Mouse (Mus musculus) heart, adult 2 months (tissue): ENCODE data around the gene Hipk2. TPM values are rescaled to one million over a fixed set of nuclear protein-coding genes. Genes with fewer than 3 reads are reported as not detected.

Source experiments
- DNase-seq, 2 experiments: peaks; one replicate each; pipeline ENCODE4 v3.0.0; 2021
- H3K27ac ChIP-seq: fragments of 200-600 bp; 2 replicates; pipeline ENCODE4 v1.8.1; 2022
- H3K27me3 ChIP-seq: fragments of 200-500 bp; 2 replicates; pipeline ENCODE4 v1.6.1; 2012; ENCODE audit warnings: mild to moderate bottlenecking, low read length, inconsistent platforms, mixed read lengths; ENCODE audit not compliant: control insufficient read depth, insufficient read depth
- H3K36me3 ChIP-seq: fragments of 200-500 bp; 2 replicates; pipeline ENCODE4 v1.6.1; 2012; ENCODE audit warnings: low read length, inconsistent platforms; ENCODE audit not compliant: control insufficient read depth, insufficient read depth
- H3K4me1 ChIP-seq: fragments of 200-500 bp; 2 replicates; pipeline ENCODE4 v1.6.1; 2011; ENCODE audit warnings: low read length; ENCODE audit not compliant: control insufficient read depth, insufficient read depth
- H3K4me3 ChIP-seq: fragments of 200-600 bp; 2 replicates; pipeline ENCODE4 v1.8.1; 2022
- H3K79me2 ChIP-seq: fragments of 200-500 bp; replicated peaks from 2 replicates; pipeline ENCODE4 v1.6.1; 2012; ENCODE audit warnings: mild to moderate bottlenecking, inconsistent platforms, low read length, moderate library complexity, mixed read lengths; ENCODE audit not compliant: control insufficient read depth, insufficient read depth
- H3K9ac ChIP-seq: fragments of 200-500 bp; 2 replicates; pipeline ENCODE4 v1.6.1; 2012; ENCODE audit warnings: low read depth, mild to moderate bottlenecking, control low read depth, inconsistent platforms, low read length, mixed read lengths
- CTCF ChIP-seq: fragments of 200-600 bp; IDR thresholded peaks from 2 replicates; pipeline ENCODE4 v1.8.1; 2022; ENCODE audit warnings: antibody characterized with exemption, mild to moderate bottlenecking, moderate library complexity
- EP300 ChIP-seq: fragments of 200-500 bp; IDR thresholded peaks from 2 replicates; pipeline ENCODE4 v1.6.1; 2011; ENCODE audit warnings: low read depth, low read length, control low read depth; ENCODE audit not compliant: insufficient read depth
- POLR2A ChIP-seq: fragments of 200-500 bp; IDR thresholded peaks from 2 replicates; pipeline ENCODE4 v1.6.1; 2011; ENCODE audit warnings: mild to moderate bottlenecking, low read depth, low read length, control low read depth; ENCODE audit not compliant: insufficient read depth
- WGBS: fragments of 180-500 bp; shearing (Covaris S2); methylation state at CpG from one replicate; pipeline ENCODE4 v1.1.7; 2018; 5-methylcytosine and 5-hydroxymethylcytosine counted together
- intact Hi-C: fragments of 180-260 bp; cut with DNase I; formaldehyde crosslinking; loops from one replicate; pipeline ENCODE4 v1.15.1; 2025
- polyA plus RNA-seq: library from polyadenylated mRNA; depleted of rRNA; stranded (reverse); fragments of >200 nt; gene quantifications from 2 replicates; pipeline ENCODE4 v1.2.3, GENCODE M21; 2012
- total RNA-seq, 2 experiments: library from RNA; stranded (reverse); gene quantifications; 2 replicates each; pipeline ENCODE4 v1.2.3; 2021

Gene Hipk2
- total and polyA plus RNA-seq, 3 experiments, result 35.9 to 98.5 (median 91.0) TPM

DNA sequence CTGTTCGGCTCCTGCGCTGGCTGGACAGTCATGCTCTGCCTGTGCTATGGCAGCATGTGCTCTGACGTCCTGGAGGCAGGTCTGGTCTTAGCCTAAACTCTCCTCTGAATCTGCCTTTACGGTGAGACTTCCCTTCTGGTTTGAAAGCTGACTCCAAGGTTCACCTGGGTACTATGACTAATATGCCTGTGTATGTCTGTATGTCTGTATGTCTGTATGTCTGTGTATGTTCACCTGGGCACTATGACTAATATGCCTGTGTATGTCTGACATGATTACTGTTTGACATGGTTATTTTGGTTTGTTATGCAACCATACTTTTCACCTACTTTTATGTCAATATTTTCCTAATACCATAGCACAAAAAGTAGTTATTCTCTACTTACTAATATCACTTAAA, 52.8 kb downstream of the Hipk2 start:
- H3K4me1 ChIP-seq, result peaks cover 2% of the 10 kb centered on the region
- H3K9ac ChIP-seq, result no peak overlapping the region
- no peak overlapping the region for H3K27ac ChIP-seq
- DNase-seq, result no peak
- TF ChIP-seq EP300, result no peak
- no peak for TF ChIP-seq CTCF
- no peak for TF ChIP-seq POLR2A
- no peaks in the 10 kb centered on the region for H3K27me3 ChIP-seq
- 93% methylated on average over 4 of the region's 4 CpGs for WGBS
- H3K36me3 ChIP-seq, result peaks cover 5% of the 10 kb centered on the region
- no peaks in the 10 kb centered on the region; the same call in none of the 2 replicates for H3K79me2 ChIP-seq
- H3K4me3 ChIP-seq, result no peak overlapping the region
- intact Hi-C loops, result no loop called here

DNA sequence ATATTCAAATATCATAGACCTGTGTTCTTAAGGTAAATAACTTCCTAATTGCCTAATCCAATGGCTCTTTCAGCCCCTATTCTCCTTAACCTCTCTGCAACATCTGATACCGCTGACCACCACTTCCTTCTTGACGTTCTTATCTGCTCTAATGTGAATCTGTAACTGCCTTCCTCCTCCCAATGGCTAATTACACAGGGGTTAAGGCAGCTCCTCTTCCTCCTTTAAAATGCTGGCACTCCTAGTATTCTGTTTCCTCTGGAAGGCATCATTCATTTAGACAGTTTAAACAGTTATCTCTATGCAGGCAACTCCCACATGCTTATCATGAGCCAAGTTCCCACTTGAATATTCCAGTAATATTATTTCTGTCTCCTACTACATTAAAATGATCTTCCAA, 54.3 kb downstream of the Hipk2 start:
- WGBS, result 28% methylated on average over 2 of the region's 2 CpGs
- Histone ChIP-seq H3K9ac (no peak overlapping the region), H3K36me3 (peaks cover 11% of the 10 kb centered on the region), H3K4me1 (peaks cover 2% of the 10 kb centered on the region), H3K27ac (no peak overlapping the region), H3K27me3 (no peaks in the 10 kb centered on the region), H3K4me3 (no peak overlapping the region), H3K79me2 (no peaks in the 10 kb centered on the region; the same call in none of the 2 replicates)
- no peak for DNase-seq
- TF ChIP-seq POLR2A (no peak), EP300 (no peak), CTCF (no peak)
- intact Hi-C loops, result no loop called here

GRCm38 (mm10) chr6:38820862-38821261, 55.1 kb downstream of the Hipk2 start:
- Histone ChIP-seq H3K27ac (no peak overlapping the region), H3K79me2 (no peaks in the 10 kb centered on the region; the same call in none of the 2 replicates), H3K4me3 (no peak overlapping the region), H3K4me1 (peaks cover 4% of the 10 kb centered on the region), H3K27me3 (no peaks in the 10 kb centered on the region), H3K9ac (no peak overlapping the region), H3K36me3 (peaks cover 11% of the 10 kb centered on the region)
- TF ChIP-seq POLR2A, result no peak
- TF ChIP-seq EP300, result no peak
- no peak for TF ChIP-seq CTCF
- DNase-seq, result no peak
- WGBS, result 100% methylated on average over 1 of the region's 1 CpGs
- intact Hi-C loops, result no loop called here

DNA sequence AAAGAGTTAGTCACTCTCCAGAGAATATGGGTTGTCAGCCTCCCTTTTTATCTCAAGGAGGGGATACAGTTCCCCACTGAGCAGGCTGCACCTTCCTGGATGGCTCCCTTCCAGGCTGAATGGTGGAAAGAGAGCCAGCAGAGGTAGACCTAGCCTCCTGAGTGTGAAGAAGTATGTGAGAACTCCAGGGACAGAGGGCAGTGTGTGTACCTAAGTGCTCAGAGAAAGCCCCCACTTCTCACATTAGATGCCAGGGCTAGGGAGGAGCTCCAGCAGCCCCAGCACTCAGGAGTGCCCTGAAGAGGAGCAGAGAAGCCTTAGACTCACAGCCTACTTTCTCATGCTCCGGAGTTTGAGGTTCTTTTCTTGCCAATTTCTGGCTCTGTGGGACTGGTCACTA, 59.7 kb downstream of the Hipk2 start:
- TF ChIP-seq CTCF, result no peak
- TF ChIP-seq POLR2A, result no peak
- no peak for TF ChIP-seq EP300
- no peak overlapping the region for H3K27ac ChIP-seq
- no peaks in the 10 kb centered on the region for H3K79me2 ChIP-seq
- H3K4me1 ChIP-seq, result peaks cover 6% of the 10 kb centered on the region; the same call in 1 of the 2 replicates
- H3K27me3 ChIP-seq, result no peaks in the 10 kb centered on the region
- H3K36me3 ChIP-seq, result peaks cover 6% of the 10 kb centered on the region
- no peak overlapping the region for H3K4me3 ChIP-seq
- intact Hi-C loops, result no loop called here
- DNase-seq, result no peak
- H3K9ac ChIP-seq, result no peak overlapping the region
- 74% methylated on average over 1 of the region's 1 CpGs for WGBS

DNA sequence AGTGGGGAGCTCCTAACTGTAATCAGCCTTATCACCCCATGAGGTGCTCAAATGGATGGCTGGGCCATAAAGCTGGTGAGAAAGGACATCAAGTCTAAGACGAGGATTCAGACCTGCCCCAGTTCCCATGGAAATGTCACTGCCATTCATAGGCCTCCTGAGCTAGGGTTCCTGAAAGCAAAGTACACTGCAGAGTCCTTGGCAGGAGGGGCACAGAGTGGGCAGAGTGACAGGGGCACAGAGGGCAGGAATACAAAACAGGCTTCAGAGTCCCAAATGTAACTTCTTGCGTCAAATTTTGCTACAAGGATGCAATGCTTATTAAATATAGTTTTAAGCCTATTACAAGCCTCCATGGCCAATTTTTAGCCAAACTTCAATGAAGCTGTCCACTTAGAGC, 60.4 kb downstream of the Hipk2 start:
- peaks cover 6% of the 10 kb centered on the region for H3K36me3 ChIP-seq
- peak overlapping the region; percentile 15; the same call in 1 of the 2 replicates for H3K27ac ChIP-seq
- no peaks in the 10 kb centered on the region for H3K27me3 ChIP-seq
- H3K79me2 ChIP-seq, result no peaks in the 10 kb centered on the region
- no peak overlapping the region for H3K4me3 ChIP-seq
- WGBS, result 84% methylated on average over 2 of the region's 2 CpGs
- DNase-seq, result no peak
- no peak overlapping the region for H3K9ac ChIP-seq
- TF ChIP-seq POLR2A (no peak), EP300 (no peak), CTCF (no peak)
- peaks cover 6% of the 10 kb centered on the region; the same call in 1 of the 2 replicates for H3K4me1 ChIP-seq
- intact Hi-C loops, result no loop called here

DNA sequence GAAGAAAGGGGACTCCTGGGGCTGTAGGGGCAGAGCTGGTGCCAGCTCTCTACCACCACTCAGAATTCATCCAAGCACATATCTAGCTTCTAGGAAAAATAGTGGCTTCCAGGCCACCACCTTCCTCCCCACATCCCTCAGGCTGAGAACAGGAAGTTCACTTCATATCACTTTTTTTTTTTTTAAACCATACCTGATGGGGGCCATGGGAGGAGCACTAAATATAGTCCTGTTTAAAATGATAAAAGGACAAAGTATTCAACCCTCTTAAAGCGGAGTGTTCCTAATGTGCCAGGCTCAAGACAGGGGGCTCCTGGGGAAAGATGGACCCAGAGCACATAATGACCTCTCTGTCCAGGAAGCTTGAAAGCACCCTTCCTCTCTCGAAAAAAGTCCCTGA, 61.3 kb downstream of the Hipk2 start:
- no peaks in the 10 kb centered on the region for H3K27me3 ChIP-seq
- 77% methylated on average over 2 of the region's 2 CpGs for WGBS
- H3K79me2 ChIP-seq, result no peaks in the 10 kb centered on the region
- H3K36me3 ChIP-seq, result peaks cover 6% of the 10 kb centered on the region
- no peak overlapping the region for H3K27ac ChIP-seq
- no peak for DNase-seq
- no peak overlapping the region for H3K4me3 ChIP-seq
- intact Hi-C loops, result no loop called here
- no peak for TF ChIP-seq CTCF
- no peak for TF ChIP-seq EP300
- no peak for TF ChIP-seq POLR2A
- H3K9ac ChIP-seq, result no peak overlapping the region
- H3K4me1 ChIP-seq, result peaks cover 6% of the 10 kb centered on the region; the same call in 1 of the 2 replicates
